Mouse (Mus musculus) brown adipose tissue, adult 24 weeks (tissue): ENCODE data around the gene Gpr65. TPM values are rescaled to one million over a fixed set of nuclear protein-coding genes. Genes with fewer than 3 reads are reported as not detected.

Experiments used
- H3K27ac ChIP-seq: fragments of 200-500 bp; replicated peaks from 2 replicates; pipeline ENCODE4 v1.5.1; 2012; ENCODE audit warnings: low read depth, mild to moderate bottlenecking, low read length
- H3K4me1 ChIP-seq: fragments of 200-500 bp; 2 replicates; pipeline ENCODE4 v1.6.1; 2012; ENCODE audit warnings: low read length, mixed read lengths; ENCODE audit not compliant: control insufficient read depth, insufficient read depth, insufficient read length
- H3K4me3 ChIP-seq: fragments of 200-500 bp; 2 replicates; pipeline ENCODE4 v1.5.1; 2012; ENCODE audit warnings: low read depth, mild to moderate bottlenecking, low read length, moderate library complexity; ENCODE audit not compliant: insufficient read depth
- polyA plus RNA-seq: library from polyadenylated mRNA; stranded (reverse); fragments of >200 nt; gene quantifications from 2 replicates; pipeline ENCODE4 v1.2.4, GENCODE M21; 2012; ENCODE audit not compliant: missing spikeins, insufficient read depth, insufficient read length

Gene Gpr65
- polyA plus RNA-seq, 1 experiment, result 1.7 TPM

DNA sequence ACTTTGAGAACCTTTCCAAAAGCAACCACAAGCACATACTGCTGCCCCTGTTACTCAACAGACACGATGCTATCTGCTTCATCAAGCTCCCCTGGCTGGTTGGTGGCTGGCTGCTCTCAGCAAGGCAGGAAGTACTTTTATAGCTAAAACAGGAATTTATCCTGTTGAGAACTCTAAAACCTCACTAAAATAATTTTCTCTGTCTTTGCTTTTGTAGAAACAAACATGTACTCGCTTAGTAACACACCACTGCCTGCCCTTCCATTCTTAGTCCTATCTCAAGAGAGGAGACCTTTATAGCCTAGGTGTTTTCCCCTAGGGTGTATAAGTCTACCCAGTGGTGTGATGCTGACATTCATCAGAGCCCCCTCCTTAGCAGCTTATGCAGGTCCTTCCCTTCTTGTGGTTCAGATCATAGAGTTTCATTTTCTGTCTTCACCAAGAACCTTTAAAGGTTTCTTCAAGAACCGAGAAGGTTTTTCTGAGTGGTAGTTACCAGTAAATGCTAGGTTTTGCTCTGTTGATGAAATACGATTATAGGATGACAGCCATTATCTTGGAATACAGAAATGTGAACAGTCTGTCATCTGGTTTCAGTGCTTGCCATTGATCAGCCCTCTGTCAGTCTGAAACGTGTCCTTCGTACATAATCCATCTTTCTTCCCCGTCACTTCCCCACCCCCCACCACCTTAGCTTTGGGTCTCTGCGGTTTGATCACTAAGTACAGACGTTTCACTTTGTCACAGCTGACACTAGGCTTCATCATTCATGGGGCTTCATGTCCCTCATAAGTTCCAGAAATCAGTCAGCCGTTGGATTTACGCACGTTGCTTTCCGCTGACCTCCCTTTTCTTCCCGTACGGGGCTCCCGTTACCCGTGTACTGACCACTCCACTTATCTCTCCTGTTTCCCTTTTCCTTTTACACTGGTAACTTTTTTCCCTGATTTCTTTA lies 1.6 kb downstream of the Gpr65 start:
- Histone ChIP-seq H3K27ac (peak overlapping the region; percentile 29), H3K4me3 (peak overlapping the region; percentile 53), H3K4me1 (no peaks in the 10 kb centered on the region)

DNA sequence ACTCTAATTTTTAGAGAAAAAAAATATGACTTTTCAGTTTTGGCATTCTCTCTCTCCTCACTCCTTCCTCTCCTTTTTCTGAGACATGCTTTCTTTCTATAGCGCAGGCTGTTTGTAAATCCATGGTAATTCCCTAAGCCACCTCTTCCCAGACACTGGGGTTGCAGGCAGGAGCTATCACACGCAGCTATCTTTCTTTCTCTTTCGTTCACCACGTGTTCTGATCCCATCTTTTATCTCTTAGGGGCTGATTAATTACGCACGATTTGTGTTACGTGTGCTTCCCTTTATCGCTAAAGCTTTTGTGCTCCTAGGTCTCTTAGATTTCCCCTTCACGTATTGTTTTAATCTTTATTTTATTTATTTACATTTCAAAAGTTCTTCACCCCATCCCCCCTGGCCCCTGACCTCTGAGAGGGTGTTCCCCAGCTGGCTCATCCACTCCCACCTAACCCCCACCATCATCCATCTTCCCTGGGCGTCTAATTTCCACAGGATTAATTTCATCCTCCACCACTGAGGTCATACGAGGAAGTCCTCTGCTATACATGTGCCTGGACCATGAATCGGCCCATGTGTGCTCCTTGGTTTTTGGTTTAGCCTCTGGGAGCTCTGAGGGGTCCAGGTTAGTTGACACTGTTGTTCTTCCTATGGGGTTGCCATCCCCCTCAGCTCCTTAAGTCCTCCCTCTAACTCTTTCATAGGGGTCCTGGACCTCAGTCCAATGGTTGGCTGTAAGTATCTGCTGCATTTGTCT lies 2.6 kb downstream of the Gpr65 start:
- no peaks in the 10 kb centered on the region for H3K4me1 ChIP-seq
- no peak overlapping the region for H3K27ac ChIP-seq
- no peak overlapping the region for H3K4me3 ChIP-seq

DNA sequence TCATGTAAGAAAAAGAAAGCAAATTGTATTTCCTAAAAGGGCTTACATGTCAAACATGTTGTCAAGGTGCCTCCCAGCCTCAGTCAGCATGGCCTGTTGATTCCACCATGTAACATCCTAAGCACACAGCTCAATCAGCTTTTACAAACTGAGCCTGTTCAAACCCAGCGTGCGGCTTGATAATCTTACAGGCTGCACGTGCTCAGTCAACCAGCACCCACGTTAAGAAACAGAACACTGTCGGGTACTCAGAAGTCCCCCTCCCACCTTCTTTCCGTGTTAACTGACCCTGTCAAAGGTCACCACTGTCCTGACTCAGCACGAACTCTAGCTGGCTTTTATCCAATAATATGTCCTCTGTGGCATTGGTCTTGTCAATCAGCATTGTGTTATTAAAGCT lies 4.0 kb downstream of the Gpr65 start:
- Histone ChIP-seq H3K27ac (no peak overlapping the region), H3K4me1 (no peaks in the 10 kb centered on the region), H3K4me3 (no peak overlapping the region)

GRCm38 (mm10) chr12:98280530-98280929 lies 12.1 kb downstream of the Gpr65 start:
- Histone ChIP-seq H3K4me1 (no peaks in the 10 kb centered on the region), H3K4me3 (no peak overlapping the region), H3K27ac (no peak overlapping the region)

GRCm38 (mm10) chr12:98280996-98281395 lies 12.6 kb downstream of the Gpr65 start:
- Histone ChIP-seq H3K27ac (no peak overlapping the region), H3K4me1 (no peaks in the 10 kb centered on the region), H3K4me3 (no peak overlapping the region)

DNA sequence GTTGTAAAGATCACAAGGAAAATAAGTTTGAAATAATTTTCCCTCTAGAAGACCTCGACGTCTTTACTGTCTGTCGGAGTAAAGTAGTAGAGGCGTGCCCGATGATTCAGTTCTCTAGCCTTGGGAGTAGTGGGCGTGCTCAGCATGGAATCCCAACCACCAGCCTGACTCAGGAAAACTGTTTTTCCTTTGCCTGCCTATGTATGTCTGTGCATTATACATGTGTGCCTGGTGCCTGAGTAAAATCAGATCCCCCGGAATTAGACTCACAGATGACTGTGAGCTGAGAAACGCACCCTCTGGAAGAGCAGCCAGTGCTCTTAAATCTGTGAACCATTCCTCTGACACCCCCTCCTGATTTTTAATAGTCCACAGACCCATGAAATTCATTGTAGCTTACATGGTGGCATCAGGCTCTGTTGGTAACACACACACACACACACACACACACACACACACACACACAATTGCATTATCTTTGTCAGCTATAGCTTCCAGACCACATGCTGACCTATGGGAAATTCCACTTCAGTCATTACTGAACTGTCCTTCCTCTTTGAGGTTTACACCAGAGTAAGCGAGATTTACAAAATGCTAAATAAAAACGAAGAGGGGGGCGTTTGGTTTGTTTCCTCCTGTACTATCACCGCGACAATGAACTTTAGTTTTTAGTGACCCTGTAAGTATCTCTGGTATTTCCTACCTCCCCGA lies 14.5 kb downstream of the Gpr65 start:
- Histone ChIP-seq H3K4me3 (no peak overlapping the region), H3K27ac (peak overlapping the region; percentile 83), H3K4me1 (no peaks in the 10 kb centered on the region)

- Histone ChIP-seq H3K27ac (peak overlapping the region; percentile 83), H3K4me3 (no peak overlapping the region), H3K4me1 (no peaks in the 10 kb centered on the region)
Measured at GRCm38 (mm10) chr12:98283487-98283860, 15.0 kb downstream of the Gpr65 start.

DNA sequence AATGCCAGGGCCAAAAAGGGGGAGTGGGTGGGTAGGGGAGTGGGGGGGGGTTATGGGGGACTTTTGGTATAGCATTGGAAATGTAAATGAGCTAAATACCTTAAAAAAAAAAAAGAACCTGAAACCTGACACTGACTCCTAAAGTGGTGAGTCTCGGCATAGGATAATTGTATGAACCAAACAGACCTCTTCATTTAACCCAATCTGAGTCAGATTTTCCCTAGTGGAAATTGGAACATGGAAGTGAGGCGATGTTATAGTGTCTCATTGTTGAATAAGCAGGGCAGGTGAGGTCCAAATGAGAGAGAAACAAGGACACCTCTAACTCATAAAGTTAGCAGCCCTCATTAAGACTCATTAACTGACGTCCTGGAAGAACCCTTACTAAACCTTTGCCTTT lies 16.0 kb downstream of the Gpr65 start:
- Histone ChIP-seq H3K4me3 (no peak overlapping the region), H3K4me1 (no peaks in the 10 kb centered on the region), H3K27ac (no peak overlapping the region)

DNA sequence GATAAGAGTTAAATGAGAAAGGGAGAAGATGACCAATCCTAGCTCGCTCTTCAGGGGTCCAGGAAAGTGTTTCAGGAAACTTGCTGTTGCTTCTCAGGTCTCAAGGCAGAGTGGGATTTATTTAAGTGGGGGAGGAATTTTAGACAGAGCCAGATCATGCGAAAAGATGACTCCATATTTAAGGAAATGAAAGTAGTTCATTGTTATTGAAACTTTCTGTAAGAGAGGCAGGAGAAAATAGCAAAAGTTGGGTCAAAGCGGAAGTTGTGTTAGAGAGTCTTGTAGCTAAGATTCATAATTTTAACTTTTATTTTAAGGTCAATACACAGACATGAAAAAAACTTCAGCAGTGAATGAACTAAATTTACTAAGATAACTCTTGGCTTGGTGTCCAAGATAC lies 22.0 kb downstream of the Gpr65 start:
- no peak overlapping the region for H3K4me3 ChIP-seq
- no peak overlapping the region for H3K27ac ChIP-seq
- H3K4me1 ChIP-seq, result no peaks in the 10 kb centered on the region

DNA sequence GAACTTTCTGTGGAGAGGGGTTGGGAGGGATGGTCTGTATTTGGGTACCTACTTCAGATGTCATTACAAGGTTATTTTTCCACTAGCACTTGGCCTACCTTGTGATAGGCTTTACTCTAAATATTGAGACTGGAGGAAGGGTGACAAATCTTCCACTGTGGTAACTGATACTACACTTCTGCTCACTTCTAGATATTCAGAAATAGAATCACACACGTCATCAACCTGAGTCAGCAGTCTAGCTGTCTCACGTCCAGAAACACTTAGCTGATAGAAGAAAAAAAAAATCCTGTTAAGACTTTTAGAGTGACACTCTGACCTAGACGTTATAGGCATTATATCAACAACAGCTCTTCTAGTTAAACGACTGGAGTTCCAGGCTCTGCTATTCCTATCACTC lies 23.8 kb downstream of the Gpr65 start:
- H3K4me1 ChIP-seq, result no peaks in the 10 kb centered on the region
- no peak overlapping the region for H3K4me3 ChIP-seq
- no peak overlapping the region for H3K27ac ChIP-seq

DNA sequence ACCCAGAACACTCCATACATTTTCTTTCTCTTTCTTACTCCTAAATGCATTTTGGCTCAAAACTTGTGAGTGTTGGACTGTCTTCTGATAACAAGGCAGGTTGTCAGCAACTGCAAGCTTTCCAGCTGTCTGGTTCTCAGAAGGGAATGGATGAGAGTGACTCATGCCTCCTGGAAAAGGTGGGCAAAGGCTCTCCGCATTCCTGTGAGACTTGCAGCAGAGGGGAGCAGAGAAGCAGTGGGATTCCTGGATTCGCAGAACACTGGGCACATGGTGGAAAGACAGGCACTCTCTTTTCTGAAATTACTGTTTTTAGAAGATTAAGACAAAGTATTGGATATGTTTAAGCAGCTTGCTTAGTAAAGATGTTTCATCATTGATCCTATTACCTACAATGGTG lies 25.8 kb downstream of the Gpr65 start:
- Histone ChIP-seq H3K4me1 (no peaks in the 10 kb centered on the region), H3K27ac (no peak overlapping the region), H3K4me3 (no peak overlapping the region)

DNA sequence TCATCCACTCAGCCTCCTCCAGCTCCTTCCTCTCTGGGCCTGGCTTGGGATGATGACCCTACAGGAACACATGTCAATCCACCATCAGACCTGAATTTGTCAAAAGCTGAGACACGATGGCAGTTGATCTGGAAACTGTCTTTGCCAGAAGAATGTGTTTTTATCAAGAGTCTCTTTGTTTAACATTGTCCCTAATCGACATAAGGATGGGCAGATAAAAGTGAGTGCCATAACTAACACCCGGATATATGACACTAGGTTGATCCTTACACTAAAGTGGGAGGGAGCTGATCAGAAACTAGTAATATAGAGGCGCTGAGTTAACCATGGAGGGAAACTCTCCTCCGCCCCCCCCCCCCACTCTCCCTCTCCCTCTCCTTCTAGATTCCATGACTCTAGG lies 33.5 kb downstream of the Gpr65 start:
- no peaks in the 10 kb centered on the region for H3K4me1 ChIP-seq
- no peak overlapping the region for H3K4me3 ChIP-seq
- H3K27ac ChIP-seq, result no peak overlapping the region

DNA sequence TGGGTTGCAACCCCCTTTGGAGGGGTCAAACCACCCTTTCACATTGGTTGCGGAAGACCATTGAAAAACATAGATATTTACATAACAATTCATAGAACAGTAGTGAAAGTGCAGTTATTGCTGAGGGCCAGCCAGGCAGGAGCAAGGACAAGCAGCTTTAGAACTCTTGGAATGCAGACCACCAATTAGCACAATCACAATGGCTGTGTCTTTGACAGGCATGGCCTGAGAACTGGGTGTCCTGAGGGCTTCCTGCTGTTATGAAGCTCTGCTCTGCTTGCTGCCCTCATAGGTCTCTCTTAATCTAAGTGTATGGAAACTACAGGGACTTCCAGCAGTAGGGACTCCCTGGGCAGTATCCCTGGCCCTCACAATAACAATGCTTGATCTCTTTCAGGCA lies 34.6 kb downstream of the Gpr65 start:
- H3K4me1 ChIP-seq, result no peaks in the 10 kb centered on the region
- H3K27ac ChIP-seq, result no peak overlapping the region

DNA sequence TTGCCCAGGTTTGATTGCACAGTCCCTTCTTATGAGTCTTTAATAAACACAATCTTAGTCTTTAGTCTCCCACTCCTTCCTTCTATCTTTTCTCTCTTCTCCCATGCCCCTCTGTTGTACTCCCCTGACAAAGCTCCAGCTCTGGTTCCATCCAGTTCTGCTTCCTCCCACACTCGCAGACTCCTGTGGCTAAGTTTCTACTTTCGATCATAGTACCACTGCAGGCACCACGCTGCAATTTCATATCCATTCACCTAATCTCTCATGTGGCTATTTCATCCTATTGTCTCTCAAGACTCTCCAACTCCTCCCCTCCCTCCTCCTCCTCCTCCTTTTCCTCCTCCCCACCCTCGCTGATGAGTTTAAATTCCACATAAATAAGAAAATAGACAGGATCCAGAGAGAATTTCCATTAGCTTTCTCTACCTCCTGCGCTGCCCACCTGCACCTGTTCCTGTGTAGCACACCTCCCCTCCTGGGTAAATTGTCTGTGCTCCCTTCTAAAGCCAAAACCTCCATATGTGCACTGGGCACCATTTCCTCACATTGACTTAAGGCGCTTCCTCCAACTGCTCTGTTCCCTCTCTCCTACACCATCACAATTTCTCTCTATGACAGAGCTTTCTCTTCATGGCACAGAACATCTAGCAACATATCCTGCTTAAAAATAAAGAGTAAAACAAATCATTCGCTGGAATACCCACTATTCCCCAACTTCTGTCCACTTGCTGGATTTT lies 38.9 kb downstream of the Gpr65 start:
- Histone ChIP-seq H3K4me3 (no peak overlapping the region), H3K4me1 (no peaks in the 10 kb centered on the region), H3K27ac (no peak overlapping the region)

More for the DNA sequence above, 34.6 kb downstream of the Gpr65 start:
- H3K4me3 ChIP-seq, result no peak overlapping the region
